Mouse (Mus musculus): ENCODE data around the gene Polm.

DNA sequence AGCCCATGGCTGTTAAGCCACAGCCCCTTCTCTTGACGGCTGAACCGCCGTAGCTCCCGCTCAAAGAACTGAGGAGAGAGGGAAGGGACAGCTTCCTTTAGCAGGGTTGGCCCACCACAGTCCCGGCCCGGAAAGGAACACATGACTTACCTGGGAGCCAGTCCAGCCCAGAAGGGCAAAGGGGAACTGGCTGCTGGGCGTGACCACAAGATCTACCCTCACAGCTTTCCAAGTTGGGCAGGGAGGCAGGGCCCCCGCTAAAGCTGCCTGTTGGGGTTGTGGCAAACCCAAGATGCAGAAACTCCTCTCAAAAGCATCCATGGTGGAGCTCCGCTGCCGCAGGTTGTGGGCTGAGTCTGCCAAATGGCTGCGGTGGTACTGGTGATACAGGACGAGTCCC is 8.5 kb downstream of the Polm start:
- no peak for TF ChIP-seq CTCF (IDR thresholded peaks at IDR 0.05; ENCODE audit: low read depth, low read length)
- TF ChIP-seq POLR2A (IDR thresholded peaks at IDR 0.05; ENCODE audit: extremely low read depth, insufficient read depth, low read length) = no peak

Data from liver, adult 2 months (tissue).